Mouse (Mus musculus) liver, embryonic 16.5 days (tissue): ENCODE data around the gene Bcas2. TPM values are rescaled to one million over a fixed set of nuclear protein-coding genes. Genes with fewer than 3 reads are reported as not detected.
"Not testable (repeated sequence)": the region's sequence is repeated elsewhere in the genome, so short reads cannot be mapped to it uniquely, and the experiment has no call there.

Experiments
- ATAC-seq: fragments of 200-750 bp; cut with Nextera tagmentation; 2 replicates; pipeline ENCODE4 v1.8.0; 2017; ENCODE audit warnings: low read depth, mild to moderate bottlenecking, moderate number of reproducible peaks, moderate library complexity
- H3K27ac ChIP-seq: fragments of 300-500 bp; sonication (generic); 2 replicates; pipeline ENCODE4 v1.5.1; 2014; ENCODE audit warnings: mild to moderate bottlenecking, low read length
- H3K27me3 ChIP-seq: fragments of 300-500 bp; sonication (generic); 2 replicates; pipeline ENCODE4 v1.6.1; 2014; ENCODE audit warnings: low read depth, low read length, mixed read lengths; ENCODE audit not compliant: control insufficient read depth, insufficient read depth
- H3K36me3 ChIP-seq: fragments of 300-500 bp; sonication (generic); 2 replicates; pipeline ENCODE4 v1.6.1; 2014; ENCODE audit warnings: mild to moderate bottlenecking; ENCODE audit not compliant: control insufficient read depth, insufficient read depth
- H3K4me1 ChIP-seq: fragments of 300-500 bp; sonication (generic); 2 replicates; pipeline ENCODE4 v1.6.1; 2014; ENCODE audit warnings: low read depth, low read length, mixed read lengths; ENCODE audit not compliant: control insufficient read depth
- H3K4me2 ChIP-seq: fragments of 300-500 bp; sonication (generic); 2 replicates; pipeline ENCODE4 v1.6.1; 2014; ENCODE audit warnings: low read depth, low read length, mixed read lengths
- H3K4me3 ChIP-seq: fragments of 300-500 bp; sonication (generic); 2 replicates; pipeline ENCODE4 v1.5.1; 2014; ENCODE audit warnings: low read depth, mild to moderate bottlenecking, low read length
- H3K9ac ChIP-seq: fragments of 300-500 bp; sonication (generic); 2 replicates; pipeline ENCODE4 v1.6.1; 2014; ENCODE audit warnings: low read depth, low read length
- H3K9me3 ChIP-seq: fragments of 300-500 bp; sonication (generic); replicated peaks from 2 replicates; pipeline ENCODE4 v1.6.1; 2016; ENCODE audit warnings: low read length; ENCODE audit not compliant: control insufficient read depth
- WGBS: fragments of 180-500 bp; shearing (Covaris S2); extraction: QIAGEN DNeasy Blood & Tissue Kit; methylation state at CpG from one replicate; pipeline ENCODE4 v1.1.7; 2014; ENCODE audit not compliant: insufficient replicate concordance; 5-methylcytosine and 5-hydroxymethylcytosine counted together
- polyA plus RNA-seq: library from polyadenylated mRNA; unstranded; fragments of >200 nt; fragmentation: Nextera tagmentation; extraction: Ambion mirVana; gene quantifications from 2 replicates; pipeline ENCODE4 v1.2.1, GENCODE M21; 2015

Bcas2 gene
- polyA plus RNA-seq, 1 experiment from 2014 or later, result 117 TPM

DNA sequence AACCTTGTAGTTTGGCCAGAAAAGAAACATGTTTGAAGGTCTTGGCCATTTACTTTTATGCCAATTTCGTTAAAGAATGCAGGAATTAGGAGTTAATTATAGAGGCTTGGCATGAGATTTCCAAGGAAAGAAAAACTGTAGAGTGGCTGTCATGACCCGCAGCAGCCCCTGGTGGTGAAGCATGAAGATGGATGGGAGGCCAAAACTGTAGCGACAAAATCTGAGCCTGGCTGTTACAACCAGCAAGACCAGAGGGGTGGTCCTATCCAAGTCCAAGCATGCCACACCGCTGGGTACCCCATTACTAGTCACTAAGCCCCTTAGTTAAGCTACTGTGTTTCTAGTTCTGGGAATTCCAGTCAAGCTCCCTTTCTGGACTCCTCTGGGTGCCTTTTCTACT is 9.7 kb downstream of the Bcas2 start:
- no peak overlapping the region for H3K27ac ChIP-seq
- 50% methylated on average over 4 of the region's 4 CpGs for WGBS
- no peak for ATAC-seq

DNA sequence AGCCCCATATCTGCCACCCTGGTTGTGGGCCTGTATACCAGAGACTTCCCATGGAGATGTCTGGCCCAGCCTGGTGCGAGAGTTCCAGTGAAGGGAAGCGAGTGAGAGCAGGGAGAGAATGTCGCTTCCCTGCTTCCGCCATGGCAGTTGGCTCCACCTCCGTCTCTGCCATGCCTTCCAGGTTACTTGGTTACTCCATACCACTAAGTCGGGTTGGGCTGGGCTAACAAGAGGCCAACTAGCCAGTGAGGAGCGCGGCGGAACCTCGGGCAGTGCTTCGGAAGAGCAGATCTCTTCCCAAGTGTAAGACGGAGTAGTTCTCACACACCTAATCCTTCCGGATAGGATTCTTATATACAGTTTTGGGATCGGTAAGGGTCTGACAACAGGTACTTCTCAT is 11.4 kb downstream of the Bcas2 start:
- no peak for ATAC-seq
- peaks cover 13% of the 10 kb centered on the region for H3K36me3 ChIP-seq
- WGBS, result 81% methylated on average over 14 of the region's 14 CpGs
- H3K27ac ChIP-seq, result no peak overlapping the region
- no peak overlapping the region for H3K4me2 ChIP-seq
- no peaks in the 10 kb centered on the region; the same call in 1 of the 2 replicates for H3K4me1 ChIP-seq
- H3K4me3 ChIP-seq, result no peak overlapping the region
- no peaks in the 10 kb centered on the region for H3K9me3 ChIP-seq
- no peak overlapping the region for H3K9ac ChIP-seq
- no peaks in the 10 kb centered on the region for H3K27me3 ChIP-seq

More for the DNA sequence above, 9.7 kb downstream of the Bcas2 start:
- no peaks in the 10 kb centered on the region for H3K27me3 ChIP-seq
- H3K4me2 ChIP-seq, result no peak overlapping the region
- no peak overlapping the region for H3K4me3 ChIP-seq
- peaks cover 6% of the 10 kb centered on the region for H3K4me1 ChIP-seq
- H3K9ac ChIP-seq, result no peak overlapping the region
- no peaks in the 10 kb centered on the region for H3K9me3 ChIP-seq
- peaks cover 26% of the 10 kb centered on the region for H3K36me3 ChIP-seq

DNA sequence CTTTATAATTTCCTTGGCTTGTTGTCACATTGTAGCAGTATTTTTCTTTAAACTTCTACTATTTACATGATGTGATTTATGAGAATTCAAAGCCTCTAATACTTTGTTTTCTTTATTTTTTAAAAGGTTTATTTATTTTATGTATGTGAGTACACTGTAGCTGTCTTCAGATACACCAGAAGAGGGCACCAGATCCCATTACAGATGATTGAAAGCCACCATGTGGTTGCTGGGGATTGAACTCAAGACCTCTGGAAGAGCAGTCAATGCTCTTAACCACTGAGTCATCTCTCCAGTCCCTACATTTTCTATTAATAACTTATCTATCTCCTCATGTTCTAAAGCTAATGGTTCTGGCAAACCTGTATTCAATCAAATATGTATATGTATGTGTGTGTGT is 13.0 kb downstream of the Bcas2 start:
- ATAC-seq, H3K27ac ChIP-seq, H3K9ac ChIP-seq, H3K9me3 ChIP-seq, H3K4me1 ChIP-seq, H3K4me2 ChIP-seq, H3K4me3 ChIP-seq, H3K27me3 ChIP-seq, H3K36me3 ChIP-seq: not testable (repeated sequence)

DNA sequence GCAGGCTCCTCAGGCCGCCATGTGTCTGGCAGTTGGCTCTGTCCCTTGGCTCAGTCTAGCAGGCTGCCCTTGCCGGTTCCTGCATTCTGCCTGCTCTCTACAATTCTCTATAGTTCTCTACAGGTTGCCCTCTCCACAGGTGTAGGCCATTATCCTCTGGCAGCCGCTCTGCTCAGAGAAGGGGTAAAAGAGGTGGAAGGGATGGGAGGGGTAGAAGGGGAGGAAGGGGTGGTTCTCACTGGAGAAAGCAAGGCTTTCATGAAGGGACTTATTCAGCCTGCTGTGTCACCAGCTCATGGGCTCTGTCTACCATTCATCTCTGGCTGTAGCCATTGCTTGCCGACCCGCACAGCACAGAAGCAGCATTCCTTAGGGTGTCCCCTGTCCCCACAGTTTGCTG is 17.0 kb downstream of the Bcas2 start:
- Histone ChIP-seq H3K4me3 (no peak overlapping the region), H3K4me1 (no peaks in the 10 kb centered on the region), H3K27ac (no peak overlapping the region), H3K9me3 (no peaks in the 10 kb centered on the region), H3K36me3 (no peaks in the 10 kb centered on the region), H3K9ac (no peak overlapping the region), H3K4me2 (no peak overlapping the region), H3K27me3 (no peaks in the 10 kb centered on the region)
- 81% methylated on average over 5 of the region's 5 CpGs for whole genome bisulfite sequencing
- ATAC-seq, result no peak; the same call in 1 of the 2 replicates

DNA sequence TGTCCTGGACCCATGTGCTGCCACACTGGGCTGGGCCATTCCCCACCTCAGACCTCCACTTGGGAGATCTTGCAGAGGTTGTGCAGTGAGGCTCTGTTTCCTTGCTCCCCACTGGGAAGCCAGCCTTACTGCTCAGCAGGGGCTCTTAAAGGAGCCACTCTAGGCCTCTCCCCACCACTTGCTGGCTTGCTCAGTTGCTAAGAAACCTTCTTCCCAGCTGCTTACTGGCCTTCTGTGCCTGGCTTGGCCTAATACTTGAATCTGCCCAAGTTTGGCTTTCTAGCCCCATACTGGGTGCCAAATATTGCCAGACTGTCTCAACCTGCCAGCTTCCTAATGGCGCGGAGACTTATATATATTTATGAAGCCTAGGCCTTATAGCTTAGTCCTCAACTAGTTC is 17.4 kb downstream of the Bcas2 start:
- Histone ChIP-seq H3K9ac (no peak overlapping the region), H3K27ac (no peak overlapping the region), H3K4me1 (no peaks in the 10 kb centered on the region), H3K4me2 (no peak overlapping the region), H3K36me3 (no peaks in the 10 kb centered on the region), H3K4me3 (no peak overlapping the region), H3K27me3 (no peaks in the 10 kb centered on the region), H3K9me3 (peaks cover 3% of the 10 kb centered on the region)
- 94% methylated on average over 2 of the region's 2 CpGs for WGBS
- no peak for ATAC-seq

DNA sequence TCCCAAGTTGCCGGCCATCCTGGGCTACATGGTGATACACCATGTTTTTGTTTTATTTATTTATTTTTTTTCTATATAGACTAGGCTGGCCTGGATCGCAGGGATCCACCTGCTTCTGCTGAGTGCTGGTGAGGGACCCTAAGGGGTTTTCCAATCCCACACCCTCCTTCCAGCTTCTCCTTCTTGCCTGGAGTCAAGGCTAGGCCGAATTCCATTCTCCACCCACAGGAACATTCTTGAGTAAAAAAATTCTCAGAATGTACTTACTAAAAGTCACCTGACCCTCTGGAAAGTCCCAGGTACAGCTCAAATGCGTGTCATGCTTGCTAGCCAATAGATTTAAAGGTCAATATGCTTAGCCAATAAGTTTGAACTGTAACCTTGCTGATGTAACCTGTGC is 20.7 kb downstream of the Bcas2 start:
- H3K4me1 ChIP-seq, result peaks cover 10% of the 10 kb centered on the region
- H3K27me3 ChIP-seq, result no peaks in the 10 kb centered on the region
- no peaks in the 10 kb centered on the region for H3K36me3 ChIP-seq
- H3K4me3 ChIP-seq, result no peak overlapping the region
- no peak overlapping the region for H3K4me2 ChIP-seq
- H3K9me3 ChIP-seq, result peaks cover 5% of the 10 kb centered on the region
- H3K9ac ChIP-seq, result no peak overlapping the region
- 79% methylated on average over 4 of the region's 4 CpGs for WGBS
- H3K27ac ChIP-seq, result no peak overlapping the region
- no peak for ATAC-seq

DNA sequence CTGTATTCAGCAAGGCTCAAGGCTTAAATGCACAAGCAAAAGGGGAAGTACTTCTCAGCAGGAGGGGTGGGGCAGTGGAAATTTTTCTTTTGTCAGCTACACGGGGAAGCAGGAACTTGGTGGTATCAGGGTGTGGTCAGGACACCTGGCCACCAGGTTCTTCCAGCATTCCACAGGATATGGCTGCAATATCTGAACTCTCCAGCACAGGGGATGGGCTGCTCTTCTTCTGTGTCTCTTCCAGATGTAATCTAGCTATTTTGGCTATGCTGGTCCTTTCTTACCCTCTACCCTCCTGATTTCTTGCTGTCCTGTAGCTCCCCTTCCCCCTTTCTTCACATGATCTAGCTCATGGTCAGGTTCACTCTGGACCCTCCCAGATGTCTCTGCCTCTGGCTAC is 21.7 kb downstream of the Bcas2 start:
- ATAC-seq, result no peak
- H3K27ac ChIP-seq, result no peak overlapping the region
- no peak overlapping the region for H3K9ac ChIP-seq
- H3K4me2 ChIP-seq, result no peak overlapping the region
- no peaks in the 10 kb centered on the region for H3K27me3 ChIP-seq
- no peak overlapping the region for H3K4me3 ChIP-seq
- WGBS, result 24% methylated on average over 1 of the region's 1 CpGs
- H3K36me3 ChIP-seq, result no peaks in the 10 kb centered on the region
- peaks cover 5% of the 10 kb centered on the region for H3K9me3 ChIP-seq
- peaks cover 15% of the 10 kb centered on the region for H3K4me1 ChIP-seq

DNA sequence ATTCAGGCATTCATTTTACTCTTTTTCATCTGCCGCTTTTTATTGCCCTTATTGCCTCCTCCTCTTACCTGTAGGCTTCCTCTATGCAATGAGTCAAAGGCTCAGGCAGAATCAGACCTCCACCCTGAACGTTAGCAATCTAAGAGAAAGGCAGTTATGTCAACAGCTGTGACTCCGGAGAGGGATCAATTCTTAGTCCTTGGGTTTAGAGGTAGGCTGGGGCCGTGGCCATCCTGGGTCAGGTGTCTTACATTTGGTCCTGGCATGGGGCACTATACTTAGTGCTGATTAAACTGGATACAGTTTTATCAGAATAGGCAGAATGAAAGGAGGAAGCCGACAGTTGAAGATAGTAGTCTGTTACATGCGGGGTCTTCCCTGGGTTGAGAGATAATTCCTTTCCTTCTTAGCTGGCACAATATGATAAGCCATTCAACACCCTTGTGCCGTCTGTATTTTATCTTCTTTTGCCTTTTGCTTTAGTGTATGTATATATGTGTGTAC is 24.9 kb downstream of the Bcas2 start:
- H3K4me2 ChIP-seq, result peak overlapping the region; percentile 54
- H3K36me3 ChIP-seq, result no peaks in the 10 kb centered on the region
- WGBS, result 22% methylated on average over 7 of the region's 7 CpGs
- H3K4me3 ChIP-seq, result peak overlapping the region; percentile 47
- peak overlapping the region; percentile 53 for H3K9ac ChIP-seq
- H3K27me3 ChIP-seq, result no peaks in the 10 kb centered on the region
- H3K9me3 ChIP-seq, result peaks cover 5% of the 10 kb centered on the region
- peak; percentile 99 for ATAC-seq
- H3K4me1 ChIP-seq, result peaks cover 15% of the 10 kb centered on the region
- H3K27ac ChIP-seq, result peak overlapping the region; percentile 92

DNA sequence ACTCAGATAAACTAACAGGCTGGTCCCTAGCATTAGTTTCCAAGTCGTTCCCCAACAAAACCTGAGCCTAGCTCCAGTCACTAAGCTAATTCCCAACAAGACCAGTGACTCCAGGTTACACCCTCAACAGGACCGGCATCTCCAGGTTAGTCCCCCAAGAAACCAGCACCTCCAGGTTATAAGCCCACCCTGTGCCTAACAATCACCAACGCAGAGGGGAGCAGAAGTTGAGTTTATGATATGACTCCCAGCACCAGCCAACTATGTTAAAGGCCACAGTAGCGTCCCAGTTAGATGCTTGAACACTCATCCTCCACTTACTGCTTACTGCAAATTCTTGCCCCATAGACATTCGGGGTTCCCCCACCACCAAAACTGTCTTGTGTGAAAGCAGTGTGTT is 27.9 kb downstream of the Bcas2 start:
- no peaks in the 10 kb centered on the region for H3K9me3 ChIP-seq
- no peak overlapping the region for H3K4me2 ChIP-seq
- H3K4me3 ChIP-seq, result no peak overlapping the region
- H3K27me3 ChIP-seq, result no peaks in the 10 kb centered on the region
- no peak overlapping the region for H3K27ac ChIP-seq
- WGBS, result 77% methylated on average over 5 of the region's 5 CpGs
- no peak overlapping the region for H3K9ac ChIP-seq
- no peaks in the 10 kb centered on the region for H3K36me3 ChIP-seq
- no peak for ATAC-seq
- H3K4me1 ChIP-seq, result peaks cover 15% of the 10 kb centered on the region
